8 mouse cellular contexts compared by ENCODE assay signal in genomic region chr3:153943901-153944334, GRCm38 (mm10). TPM values are rescaled to one million over a fixed set of nuclear protein-coding genes. Genes with fewer than 3 reads are reported as not detected.
DNase-seq lines count a peak whose midpoint lies in the region; ATAC-seq and TF ChIP-seq lines count a peak whose summit lies in the region.

No protein-coding gene starts in this region.

- no peak for TF ChIP-seq POLR2A in small intestine, adult 2 months (IDR thresholded peaks at IDR 0.05; ENCODE audit: low read depth, low read length)

- ATAC-seq in heart, embryonic 16.5 days (replicated peaks; ENCODE audit: extremely low read depth, insufficient read depth, low FRiP score) = peak; percentile 45
- peak; percentile 15 for ATAC-seq in G1E (ENCODE audit: extremely low read depth, insufficient number of reproducible peaks, low FRiP score, poor library complexity, severe bottlenecking)
- ATAC-seq in erythroid progenitor cell, adult 5-6 weeks (replicated peaks; ENCODE audit: low FRiP score, poor library complexity, severe bottlenecking) = peak; percentile 31
- ATAC-seq in liver, embryonic 11.5 days (replicated peaks; ENCODE audit: low FRiP score) = peak; percentile 66

- WGBS in heart, embryonic 16.5 days = under 1% methylated on average over 19 of the region's 19 CpGs
- WGBS in liver, embryonic 11.5 days = under 1% methylated on average over 19 of the region's 19 CpGs
- under 1% methylated on average over 19 of the region's 19 CpGs for WGBS in small intestine, adult 2 months

- peak overlapping the region; percentile 93 for H3K27ac ChIP-seq in heart, embryonic 16.5 days (ENCODE audit: low read length)
- peak overlapping the region; percentile 76 for H3K27ac ChIP-seq in liver, embryonic 11.5 days (ENCODE audit: low read depth, low read length)
- peak overlapping the region; percentile 69 for H3K27ac ChIP-seq in small intestine, adult 2 months (ENCODE audit: insufficient read depth, low read depth, low read length)

- H3K4me1 ChIP-seq in heart, embryonic 16.5 days (ENCODE audit: control insufficient read depth, insufficient read depth, low read length) = peaks cover 24% of the 10 kb centered on the region
- H3K4me1 ChIP-seq in G1E (ENCODE audit: insufficient read depth, low read depth, low read length) = peaks cover 24% of the 10 kb centered on the region
- H3K4me1 ChIP-seq in liver, embryonic 11.5 days (replicated peaks; ENCODE audit: control insufficient read depth, insufficient read depth, low read length) = peaks cover 11% of the 10 kb centered on the region
- no peaks in the 10 kb centered on the region for H3K4me1 ChIP-seq in small intestine, adult 2 months (ENCODE audit: control insufficient read depth, insufficient read depth, insufficient read length, low read length)

- H3K4me2 ChIP-seq in heart, embryonic 16.5 days (ENCODE audit: low read depth, low read length) = peak overlapping the region; percentile 79
- H3K4me2 ChIP-seq in liver, embryonic 11.5 days = peak overlapping the region; percentile 78

- peaks cover 14% of the 10 kb centered on the region for H3K36me3 ChIP-seq in heart, embryonic 16.5 days (ENCODE audit: control insufficient read depth, insufficient read depth)
- peaks cover 30% of the 10 kb centered on the region for H3K36me3 ChIP-seq in G1E (replicated peaks)
- peaks cover 3% of the 10 kb centered on the region; the same call in 1 of the 2 replicates for H3K36me3 ChIP-seq in liver, embryonic 11.5 days (ENCODE audit: control insufficient read depth, insufficient read depth, low read length)
- peaks cover 7% of the 10 kb centered on the region for H3K36me3 ChIP-seq in small intestine, adult 2 months (ENCODE audit: control insufficient read depth, insufficient read depth, low read length)

- no peak for DNase-seq in heart, adult 11 months
- DNase-seq in G1E (ENCODE audit: low spot score) = peak; percentile 41
- no peak for DNase-seq in liver, embryonic 11.5 days (ENCODE audit: low spot score)
- no peak for DNase-seq in cerebellum, postnatal 25 days
- DNase-seq in left cerebral cortex, adult 9 months (ENCODE audit: low spot score in 2 of 2) = no peak

- H3K27me3 ChIP-seq in heart, embryonic 16.5 days (ENCODE audit: control insufficient read depth, insufficient read depth, low read length) = no peaks in the 10 kb centered on the region
- no peaks in the 10 kb centered on the region for H3K27me3 ChIP-seq in G1E (ENCODE audit: insufficient read depth, low read length)
- no peaks in the 10 kb centered on the region for H3K27me3 ChIP-seq in liver, embryonic 11.5 days (replicated peaks; ENCODE audit: control insufficient read depth, insufficient read depth, low read length)
- no peaks in the 10 kb centered on the region for H3K27me3 ChIP-seq in small intestine, adult 2 months (ENCODE audit: control insufficient read depth, insufficient read depth, low read length)

- no peak for TF ChIP-seq CTCF in G1E (IDR thresholded peaks at IDR 0.05; ENCODE audit: low read depth, low read length)
- TF ChIP-seq CTCF in small intestine, adult 2 months (IDR thresholded peaks at IDR 0.05; ENCODE audit: extremely low read depth, insufficient read length, insufficient replicate concordance, low read depth, low read length) = no peak

- peak overlapping the region; percentile 88 for H3K9ac ChIP-seq in heart, embryonic 16.5 days (ENCODE audit: low read length)
- peak overlapping the region; percentile 76 for H3K9ac ChIP-seq in liver, embryonic 11.5 days (ENCODE audit: low read depth, low read length)

- H3K4me3 ChIP-seq in heart, embryonic 16.5 days (ENCODE audit: low read length) = peak overlapping the region; percentile 80
- H3K4me3 ChIP-seq in G1E (ENCODE audit: low read depth, low read length) = peak overlapping the region; percentile 94
- peak overlapping the region; percentile 87 for H3K4me3 ChIP-seq in liver, embryonic 11.5 days (ENCODE audit: low read depth, low read length)
- H3K4me3 ChIP-seq in small intestine, adult 2 months (ENCODE audit: low read depth, low read length) = peak overlapping the region; percentile 85

- no peaks in the 10 kb centered on the region for H3K9me3 ChIP-seq in heart, embryonic 16.5 days (replicated peaks; ENCODE audit: control insufficient read depth, low read length)
- H3K9me3 ChIP-seq in G1E (replicated peaks) = no peaks in the 10 kb centered on the region
- no peaks in the 10 kb centered on the region for H3K9me3 ChIP-seq in liver, embryonic 11.5 days (ENCODE audit: control insufficient read depth, low read length)

RNA-seq across cellular contexts. Expression of gene Acadm, which starts 0.5 kb away (rescaled TPM):
- 335 and 384 TPM in 2 replicates for polyA plus RNA-seq in heart, embryonic 16.5 days (2015; fragmentation: Nextera tagmentation; extraction: Ambion mirVana)
- total RNA-seq in G1E (2014; fragmentation: Nextera tagmentation) (89.2 and 89.9 TPM in 2 replicates), G1E (2017) (212 and 260 TPM in 2 replicates)
- polyA plus RNA-seq in G1E (2012) = 6.4 and 8.3 TPM in 2 replicates
- total RNA-seq in erythroid progenitor cell, adult 5-6 weeks (2015; ENCODE audit: low replicate concordance) = 16.3 and 18.0 TPM in 2 replicates
- 8.3 and 38.5 TPM in 2 replicates for total RNA-seq in erythroid progenitor cell, adult 5-6 weeks (2017; ENCODE audit: low replicate concordance)
- 68.9 and 75.3 TPM in 2 replicates for polyA plus RNA-seq in liver, embryonic 11.5 days (2014; fragmentation: Nextera tagmentation; extraction: Ambion mirVana)
- polyA plus RNA-seq in small intestine, adult 2 months (2012; rRNA removed) = 6.7 and 22.2 TPM in 2 replicates

RNA-seq across cellular contexts. Expression of gene Slc44a5, which starts 29.3 kb away (rescaled TPM):
- polyA plus RNA-seq in heart, embryonic 16.5 days (2015; fragmentation: Nextera tagmentation; extraction: Ambion mirVana) = 0.40 and 0.56 TPM in 2 replicates
- total RNA-seq in G1E (2014; fragmentation: Nextera tagmentation) = not detected in 2 replicates
- total RNA-seq in G1E (2017) = 0.16 and 0.23 TPM in 2 replicates
- polyA plus RNA-seq in G1E (2012) = not detected in 2 replicates
- 1.4 TPM in 1 of 2 replicates, not detected in the other for total RNA-seq in erythroid progenitor cell, adult 5-6 weeks (2015; ENCODE audit: low replicate concordance)
- total RNA-seq in erythroid progenitor cell, adult 5-6 weeks (2017; ENCODE audit: low replicate concordance) = 0.13 TPM in 1 of 2 replicates, not detected in the other
- 0.93 and 1.1 TPM in 2 replicates for polyA plus RNA-seq in liver, embryonic 11.5 days (2014; fragmentation: Nextera tagmentation; extraction: Ambion mirVana)
- polyA plus RNA-seq in small intestine, adult 2 months (2012; rRNA removed) = 0.03 TPM in 2 replicates

RNA-seq across cellular contexts. Expression of gene Rabggtb, which starts 31.1 kb away (rescaled TPM):
- 56.9 and 64.3 TPM in 2 replicates for polyA plus RNA-seq in heart, embryonic 16.5 days (2015; fragmentation: Nextera tagmentation; extraction: Ambion mirVana)
- total RNA-seq in G1E (2014; fragmentation: Nextera tagmentation) = 147 and 179 TPM in 2 replicates
- 227 and 242 TPM in 2 replicates for total RNA-seq in G1E (2017)
- polyA plus RNA-seq in G1E (2012) = 26.7 and 30.3 TPM in 2 replicates
- total RNA-seq in erythroid progenitor cell, adult 5-6 weeks (2015; ENCODE audit: low replicate concordance) = 174 and 210 TPM in 2 replicates
- 142 and 143 TPM in 2 replicates for total RNA-seq in erythroid progenitor cell, adult 5-6 weeks (2017; ENCODE audit: low replicate concordance)
- polyA plus RNA-seq in liver, embryonic 11.5 days (2014; fragmentation: Nextera tagmentation; extraction: Ambion mirVana) = 86.9 and 95.9 TPM in 2 replicates
- 13.1 and 15.2 TPM in 2 replicates for polyA plus RNA-seq in small intestine, adult 2 months (2012; rRNA removed)

RNA-seq across cellular contexts. Expression of gene Msh4, which starts 38.0 kb away (rescaled TPM):
- polyA plus RNA-seq in heart, embryonic 16.5 days (2015; fragmentation: Nextera tagmentation; extraction: Ambion mirVana) = 0.12 TPM in 2 replicates
- total RNA-seq in G1E (2014; fragmentation: Nextera tagmentation) (0.19 and 0.45 TPM in 2 replicates), G1E (2017) (0.46 and 0.49 TPM in 2 replicates)
- polyA plus RNA-seq in G1E (2012) = not detected in 2 replicates
- 0.72 TPM in 1 of 2 replicates, not detected in the other for total RNA-seq in erythroid progenitor cell, adult 5-6 weeks (2015; ENCODE audit: low replicate concordance)
- not detected in 2 replicates for total RNA-seq in erythroid progenitor cell, adult 5-6 weeks (2017; ENCODE audit: low replicate concordance)
- 0.09 and 0.11 TPM in 2 replicates for polyA plus RNA-seq in liver, embryonic 11.5 days (2014; fragmentation: Nextera tagmentation; extraction: Ambion mirVana)
- 0.03 TPM in 1 of 2 replicates, not detected in the other for polyA plus RNA-seq in small intestine, adult 2 months (2012; rRNA removed)

Comparison
In these comparisons a context has a peak if more than half of its experiments do, and no peak if none do; other contexts are left out.
1. ATAC-seq: peak in every context shown above with its lines; median percentile 66 in liver, embryonic 11.5 days; 45 in heart, embryonic 16.5 days; 31 in erythroid progenitor cell, adult 5-6 weeks; 15 in G1E.